Mouse (Mus musculus) adrenal gland, postnatal 4 days (tissue): ENCODE results near the gene Stradb. TPM values are rescaled to one million over a fixed set of nuclear protein-coding genes. Genes with fewer than 3 reads are reported as not detected.

Experiments used
- DNase-seq, 2 experiments: peaks; one replicate each; pipeline ENCODE4 v3.0.0; 2021 to 2022; ENCODE audit warnings: low spot score in 2 of 2, mixed read lengths in 2 of 2
- long read RNA-seq, 2 experiments: library from polyadenylated mRNA; stranded (forward); transcript quantifications; one replicate each; pipeline ENCODE4 v2.0.0; 2021
- total RNA-seq, 2 experiments: library from RNA; stranded (reverse); gene quantifications; 2 replicates each; pipeline ENCODE4 v1.2.3; 2021

Stradb gene
- total RNA-seq: 10 to 100 TPM; 24.6 to 25.5 TPM
- long read RNA-seq, experiment 1, transcript Stradb-201 (12 exons, 2,960 nt): major isoform, 9 of 14 reads
- long read RNA-seq, experiment 1, partial matches to known transcripts: 0 of 14 reads
- long read RNA-seq, experiment 1, other reads (novel, unspliced or antisense): 1 of 14 reads
- long read RNA-seq, experiment 2, transcript Stradb-201 (12 exons, 2,960 nt): major isoform, 18 of 27 reads
- long read RNA-seq, experiment 2, partial matches to known transcripts: 1 of 27 reads
- long read RNA-seq, experiment 2, other reads (novel, unspliced or antisense): 3 of 27 reads

GRCm38 (mm10) chr1:58973366-58974221, at the start of gene Stradb, which contains the start of gene Trak2:
Gene Stradb (plus strand): TSS chr1:58973522.
Gene Trak2 (minus strand): TSS chr1:58973430.
- peak; percentile 71 to 87 for DNase-seq

DNA sequence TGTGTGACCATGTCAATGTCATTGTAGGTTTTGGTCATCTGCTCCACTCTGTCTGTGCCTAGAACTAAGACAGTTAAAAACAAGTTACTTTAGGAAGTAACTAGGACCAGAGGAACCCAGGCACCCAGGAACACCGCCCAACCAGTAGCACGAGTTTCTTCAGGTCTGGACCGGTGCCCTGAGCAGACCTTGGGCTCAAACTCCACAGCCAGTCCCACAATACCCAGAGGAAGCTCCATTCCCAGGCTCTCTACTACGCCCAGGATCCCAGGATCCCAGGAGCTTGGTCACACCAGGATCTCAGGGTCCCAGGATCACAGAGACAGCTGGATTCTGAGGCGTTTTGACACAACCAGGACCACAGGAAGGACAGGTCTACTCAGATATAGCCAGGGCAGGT, 46.7 kb upstream of the Stradb start:
- no peak for DNase-seq

- DNase-seq: no peak
These were observed 36.3 kb upstream of the Stradb start for GRCm38 (mm10) chr1:58936746-58937605.

- no peak for DNase-seq
These were observed 35.7 kb upstream of the Stradb start for GRCm38 (mm10) chr1:58937606-58938099.

- no peak for DNase-seq
These were observed 27.8 kb upstream of the Stradb start for GRCm38 (mm10) chr1:58945523-58945922.

DNA sequence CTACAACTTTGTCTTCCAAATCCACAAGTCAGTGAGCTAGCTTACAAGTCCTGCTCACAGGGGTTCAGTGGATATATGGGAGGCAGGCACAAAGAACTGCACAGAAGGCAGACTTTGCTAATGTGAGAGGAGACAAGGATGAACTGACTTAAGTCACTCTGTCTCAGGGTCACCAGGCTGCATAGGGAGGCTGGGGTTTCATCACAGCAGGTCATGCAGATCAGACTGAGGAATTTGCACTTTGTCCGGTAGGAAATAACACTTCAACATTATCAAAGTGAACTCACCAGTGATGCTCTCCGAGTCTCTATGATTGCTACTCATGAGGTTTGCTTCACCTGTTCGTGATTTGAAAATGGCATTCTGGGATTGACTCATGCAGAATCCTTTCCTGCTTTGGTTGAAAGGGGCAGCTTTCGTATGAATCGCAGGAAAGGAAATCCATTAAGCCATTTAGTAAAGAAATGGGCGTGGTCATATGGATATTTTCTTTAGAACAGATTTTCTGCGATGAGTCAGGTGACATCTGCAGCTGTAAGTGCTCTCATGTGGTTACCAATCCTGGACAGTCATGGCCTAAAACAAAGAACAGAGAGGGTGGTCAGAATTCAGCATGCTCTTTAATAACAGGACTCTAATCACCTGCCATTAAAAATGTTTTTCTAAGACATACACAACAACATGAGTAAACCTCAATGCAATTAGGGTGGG, 27.2 kb upstream of the Stradb start:
- no peak for DNase-seq

DNA sequence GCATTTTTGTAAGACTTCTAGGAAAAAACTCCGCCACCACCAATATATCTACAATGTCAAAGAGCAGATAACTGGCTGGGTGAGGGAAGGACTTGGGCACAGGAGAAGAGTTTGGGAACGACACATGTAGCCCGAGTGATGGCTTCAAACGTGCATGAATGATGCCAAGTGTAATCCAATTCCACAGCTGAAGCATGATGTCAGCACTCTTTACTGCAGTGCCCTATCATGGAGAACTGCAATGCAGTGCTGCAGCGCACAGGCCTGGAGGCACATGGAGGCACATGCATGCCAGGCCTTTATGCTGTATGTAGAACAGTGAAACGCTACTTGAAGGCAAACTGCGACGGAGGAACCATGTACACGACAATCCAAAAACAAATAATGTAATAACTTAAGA, 26.6 kb upstream of the Stradb start:
- DNase-seq: no peak

- DNase-seq: no peak
These were observed 23.7 kb upstream of the Stradb start for GRCm38 (mm10) chr1:58949561-58950106.

- DNase-seq: no peak
These were observed 22.2 kb upstream of the Stradb start for GRCm38 (mm10) chr1:58950899-58951648.

DNA sequence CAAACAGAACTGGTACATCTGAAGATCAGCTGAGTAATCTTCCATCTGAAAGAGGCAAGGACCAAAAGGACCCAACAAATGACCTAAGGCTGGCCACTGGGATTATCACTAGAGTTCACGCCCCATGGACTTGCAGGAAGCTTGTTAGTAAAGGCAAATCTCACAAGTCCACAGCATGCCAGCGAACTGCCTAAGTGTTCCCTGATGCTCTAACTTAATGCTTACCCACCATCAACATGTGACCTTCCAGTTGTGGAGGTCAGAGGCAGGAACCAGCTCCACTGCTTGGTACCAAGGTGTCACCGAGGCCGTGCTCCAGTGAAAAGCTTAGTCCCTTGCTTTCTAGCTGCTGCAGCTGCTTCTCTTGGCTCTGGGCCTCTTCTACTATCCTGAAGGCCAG, 21.5 kb upstream of the Stradb start:
- DNase-seq: no peak

DNA sequence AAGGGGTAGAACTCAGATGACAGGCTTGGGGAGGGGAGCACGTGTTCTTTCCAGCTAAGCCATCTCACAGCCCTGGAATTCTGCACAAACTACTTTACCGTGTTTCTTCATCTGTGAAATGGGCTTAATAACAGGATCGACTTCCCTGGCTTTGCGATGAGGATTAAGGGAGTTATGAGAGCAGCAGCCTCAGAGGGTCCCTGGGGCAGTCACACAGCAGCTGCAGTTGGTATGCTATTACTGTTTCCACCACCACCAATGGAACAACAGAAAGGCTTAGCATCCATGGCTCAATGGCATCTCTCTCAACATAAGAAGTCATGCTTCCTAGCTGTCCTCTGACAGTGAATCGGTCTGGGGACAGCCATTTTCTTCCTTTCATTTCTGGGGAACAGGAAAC, 20.8 kb upstream of the Stradb start:
- DNase-seq: no peak

- no peak for DNase-seq
These were observed 20.3 kb upstream of the Stradb start for GRCm38 (mm10) chr1:58952997-58953396.

DNA sequence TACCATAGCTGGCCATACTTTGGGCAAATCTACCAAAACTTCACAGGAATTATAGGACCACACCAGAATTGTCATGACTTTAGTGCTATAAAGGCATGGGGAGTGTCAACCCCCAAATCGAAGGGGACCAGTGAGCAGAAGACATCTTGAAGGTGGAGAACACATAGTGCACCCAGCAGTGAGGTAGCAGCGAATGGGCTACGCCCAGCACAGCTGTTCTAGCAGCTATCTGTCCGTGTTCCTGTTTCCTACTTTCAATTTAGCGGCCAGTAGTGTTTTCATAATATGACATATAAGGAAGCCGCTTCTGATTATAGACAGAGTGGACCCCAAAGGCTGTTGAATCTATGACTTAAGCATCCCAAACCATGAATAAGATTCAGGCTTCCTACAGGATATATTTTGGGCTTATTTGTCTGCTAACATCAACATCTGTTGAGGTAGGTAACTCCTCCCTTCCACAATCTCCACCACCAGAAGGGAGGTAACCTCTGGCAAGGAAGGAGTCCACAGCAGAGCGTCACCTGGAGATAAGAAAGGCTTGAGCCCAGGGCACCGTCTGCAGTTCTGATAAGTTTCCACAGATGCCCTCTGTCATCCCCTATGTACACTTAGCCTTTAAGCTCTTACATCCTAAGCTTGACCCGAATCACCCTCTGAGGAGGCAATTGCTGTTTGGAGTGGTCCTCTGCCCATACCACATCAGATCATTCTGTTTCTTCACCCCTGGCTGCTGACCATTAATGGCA, 19.5 kb upstream of the Stradb start:
- DNase-seq: no peak

GRCm38 (mm10) chr1:58954578-58955410, 18.5 kb upstream of the Stradb start:
- no peak for DNase-seq

GRCm38 (mm10) chr1:58955716-58956115, 17.6 kb upstream of the Stradb start:
- no peak for DNase-seq

DNA sequence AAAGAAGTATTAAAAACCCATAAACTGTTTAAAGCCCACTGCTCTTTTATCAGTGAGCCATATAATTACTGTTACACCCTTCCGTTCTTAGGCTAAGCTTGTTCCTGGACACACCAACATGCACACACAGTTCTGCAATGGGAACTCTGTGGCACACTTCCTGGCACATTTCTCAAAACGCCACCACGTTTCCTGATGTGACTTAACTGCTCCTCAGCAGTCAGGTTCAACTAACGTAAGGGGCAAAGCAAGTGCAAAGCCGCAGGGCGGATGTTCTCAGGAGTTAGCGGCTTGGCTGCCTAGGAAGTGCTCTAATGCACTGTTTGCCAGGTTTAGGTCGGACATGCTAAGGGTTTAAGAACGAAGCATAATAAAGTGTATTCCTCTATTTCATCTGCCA, 17.1 kb upstream of the Stradb start:
- no peak for DNase-seq

DNA sequence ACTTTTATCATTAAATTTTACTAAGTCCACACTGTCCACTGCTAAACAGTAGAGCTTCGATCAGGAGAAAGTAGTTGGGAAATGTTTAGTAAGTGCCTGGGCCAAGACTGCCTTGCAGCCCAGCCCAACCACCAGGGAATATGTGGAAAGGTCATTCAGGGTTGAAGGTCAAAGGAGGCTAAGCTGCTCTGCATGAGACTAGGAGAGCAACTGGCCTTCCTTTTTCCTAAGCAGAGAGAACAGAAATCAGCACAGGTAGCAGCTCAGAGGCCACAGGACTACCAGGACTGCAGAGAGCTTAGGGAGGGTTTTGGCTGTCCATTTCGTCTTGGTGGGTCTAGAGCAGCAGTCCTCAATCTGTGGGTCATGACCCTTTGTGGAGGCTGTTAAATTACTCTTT, 15.4 kb upstream of the Stradb start:
- DNase-seq: no peak
